Mouse (Mus musculus) limb, embryonic 14.5 days (tissue): ENCODE data around the gene Olfr199. TPM values are rescaled to one million over a fixed set of nuclear protein-coding genes. Genes with fewer than 3 reads are reported as not detected.
"Not testable (repeated sequence)": the region's sequence is repeated elsewhere in the genome, so short reads cannot be mapped to it uniquely, and the experiment has no call there.

Experiments
- ATAC-seq: fragments of 200-750 bp; cut with Nextera tagmentation; 2 replicates; pipeline ENCODE4 v1.8.0; 2017; ENCODE audit warnings: low read depth, moderate number of reproducible peaks, moderate TSS enrichment; ENCODE audit not compliant: low FRiP score
- DNase-seq: peaks from one replicate; pipeline ENCODE4 v3.0.0-alpha.2; 2015; ENCODE audit warnings: low spot score
- H3K27ac ChIP-seq: fragments of 300-500 bp; sonication (generic); replicated peaks from 2 replicates; pipeline ENCODE4 v1.5.1; 2014; ENCODE audit warnings: low read depth, mild to moderate bottlenecking, low read length, moderate library complexity, mixed read lengths
- H3K27me3 ChIP-seq: fragments of 300-500 bp; sonication (generic); 2 replicates; pipeline ENCODE4 v1.6.1; 2014; ENCODE audit warnings: low read length, mixed read lengths; ENCODE audit not compliant: control insufficient read depth, insufficient read depth
- H3K36me3 ChIP-seq: fragments of 300-500 bp; sonication (generic); 2 replicates; pipeline ENCODE4 v1.6.1; 2014; ENCODE audit warnings: mild to moderate bottlenecking, low read length, moderate library complexity, mixed read lengths; ENCODE audit not compliant: control insufficient read depth, insufficient read depth
- H3K4me1 ChIP-seq: fragments of 300-500 bp; sonication (generic); 2 replicates; pipeline ENCODE4 v1.6.1; 2014; ENCODE audit warnings: antibody characterized with exemption, low read length, mixed read lengths; ENCODE audit not compliant: control insufficient read depth, insufficient read depth
- H3K4me2 ChIP-seq: fragments of 300-500 bp; sonication (generic); replicated peaks from 2 replicates; pipeline ENCODE4 v1.6.1; 2014; ENCODE audit warnings: low read depth, mild to moderate bottlenecking, low read length, moderate library complexity; ENCODE audit not compliant: severe bottlenecking
- H3K4me3 ChIP-seq: fragments of 300-500 bp; sonication (generic); replicated peaks from 2 replicates; pipeline ENCODE4 v1.5.1; 2014; ENCODE audit warnings: low read length
- H3K9ac ChIP-seq: fragments of 300-500 bp; sonication (generic); 2 replicates; pipeline ENCODE4 v1.6.1; 2014; ENCODE audit warnings: mild to moderate bottlenecking, low read depth, low read length, moderate library complexity; ENCODE audit not compliant: severe bottlenecking
- H3K9me3 ChIP-seq: fragments of 300-500 bp; sonication (generic); 2 replicates; pipeline ENCODE4 v1.6.1; 2016; ENCODE audit warnings: low read length; ENCODE audit not compliant: control insufficient read depth
- POLR2A ChIP-seq: fragments of 200-500 bp; IDR thresholded peaks from 2 replicates; pipeline ENCODE4 v1.8.0; 2012; ENCODE audit warnings: inconsistent platforms, mild to moderate bottlenecking, moderate library complexity, borderline replicate concordance; ENCODE audit not compliant: insufficient read depth, insufficient read length; ENCODE audit errors: extremely low read depth
- WGBS: fragments of 180-500 bp; shearing (Covaris S2); extraction: QIAGEN DNeasy Blood & Tissue Kit; methylation state at CpG from one replicate; pipeline ENCODE4 v1.1.7; 2014; 5-methylcytosine and 5-hydroxymethylcytosine counted together
- polyA plus RNA-seq, 2 experiments: library from polyadenylated mRNA; depleted of rRNA in 1 of 2; stranded (reverse) in 1 of 2; unstranded in 1 of 2; fragments of >200 nt; fragmentation: Nextera tagmentation in 1 of 2; extraction: Ambion mirVana in 1 of 2; gene quantifications; 2 replicates each; pipeline versions ENCODE4 v1.2.1 to v1.2.3; 2012 to 2014

Olfr199 gene
- polyA plus RNA-seq (2012; rRNA removed) (not detected in 2 replicates), polyA plus RNA-seq (2014; fragmentation: Nextera tagmentation; extraction: Ambion mirVana) (not detected in 2 replicates)

DNA sequence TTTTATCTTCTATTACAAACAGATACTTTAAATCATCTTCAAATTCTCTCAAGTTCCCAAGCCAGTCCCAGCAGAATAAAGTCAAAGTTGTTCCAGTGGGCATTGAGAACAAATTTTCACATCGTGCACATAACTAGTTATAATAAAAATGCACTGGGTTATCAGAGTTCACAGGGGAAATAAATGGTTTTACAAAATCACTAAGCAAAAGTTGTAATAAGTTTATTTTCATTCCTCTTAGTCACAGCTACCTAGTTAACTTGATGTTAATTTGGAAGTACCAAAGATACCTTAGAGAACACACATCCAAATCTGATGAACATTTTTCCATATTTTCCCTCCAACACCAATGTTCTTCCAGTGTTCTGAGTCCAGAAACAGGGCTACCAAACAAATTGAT, at the start of gene Olfr199:
TSS of gene Olfr199 (minus strand) at position 101 of the 400 bp plus-strand sequence.
- not testable (repeated sequence) for ATAC-seq, H3K27me3 ChIP-seq, H3K27ac ChIP-seq, DNase-seq, H3K4me1 ChIP-seq, H3K4me3 ChIP-seq, H3K4me2 ChIP-seq, H3K9me3 ChIP-seq, H3K9ac ChIP-seq, H3K36me3 ChIP-seq
- 78% methylated on average over 1 of the region's 1 CpGs for WGBS

- not testable (repeated sequence) for H3K36me3 ChIP-seq, H3K9ac ChIP-seq, H3K4me3 ChIP-seq, DNase-seq, H3K9me3 ChIP-seq, H3K4me1 ChIP-seq, H3K27me3 ChIP-seq, ATAC-seq, H3K27ac ChIP-seq, H3K4me2 ChIP-seq
- 74% methylated on average over 4 of the region's 4 CpGs for WGBS
These were observed 49.5 kb upstream of the Olfr199 start for GRCm38 (mm10) chr16:59269097-59269496.

DNA sequence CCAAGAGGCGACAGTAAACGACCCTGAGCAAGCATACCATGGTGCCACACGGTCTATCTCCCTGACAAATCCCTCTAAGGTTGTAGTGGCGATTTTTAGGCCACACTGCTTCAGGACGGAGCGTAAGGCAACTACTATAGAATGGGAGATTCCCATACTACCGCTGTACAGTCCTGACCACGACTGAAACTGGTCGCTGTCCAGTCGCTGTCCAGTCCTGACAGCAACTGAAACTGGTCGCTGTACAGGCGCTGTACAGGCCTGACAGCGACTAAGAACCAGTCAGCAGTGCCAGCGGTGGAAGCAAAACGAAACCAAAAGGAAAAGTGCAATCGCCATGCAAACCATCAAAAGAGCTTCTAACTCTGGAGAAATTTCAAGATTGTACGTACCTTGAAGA, 30.1 kb upstream of the Olfr199 start:
- DNase-seq: no peak
- WGBS: 86% methylated on average over 17 of the region's 17 CpGs
- H3K4me1 ChIP-seq: no peaks in the 10 kb centered on the region
- H3K4me3 ChIP-seq: no peak overlapping the region
- H3K4me2 ChIP-seq: no peak overlapping the region
- H3K9ac ChIP-seq: no peak overlapping the region
- no peak overlapping the region for H3K27ac ChIP-seq
- no peak for TF ChIP-seq POLR2A
- no peaks in the 10 kb centered on the region for H3K9me3 ChIP-seq
- H3K36me3 ChIP-seq: no peaks in the 10 kb centered on the region
- H3K27me3 ChIP-seq: no peaks in the 10 kb centered on the region
- ATAC-seq: no peak

DNA sequence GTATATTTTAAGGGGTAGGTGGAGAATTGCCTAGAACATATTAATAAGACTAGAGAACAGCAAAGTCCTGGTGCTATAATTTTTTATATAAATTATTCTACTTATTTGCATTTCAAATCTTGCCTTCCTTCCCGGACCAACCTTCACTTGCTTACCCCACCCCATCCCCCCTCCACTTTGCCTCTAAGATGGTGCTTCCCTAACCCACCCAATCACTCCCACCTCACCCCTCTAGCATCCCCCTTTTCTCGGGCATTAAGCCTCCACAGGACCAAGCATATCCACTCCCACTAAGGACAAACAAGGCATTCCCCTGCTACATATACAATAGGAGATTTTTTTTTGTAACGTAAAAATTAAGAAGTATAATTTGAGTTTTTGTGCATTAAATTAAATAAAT, 1.7 kb downstream of the Olfr199 start:
- H3K4me1 ChIP-seq, H3K9me3 ChIP-seq, DNase-seq, H3K4me3 ChIP-seq, H3K36me3 ChIP-seq, H3K27ac ChIP-seq, H3K4me2 ChIP-seq, H3K9ac ChIP-seq, ATAC-seq, H3K27me3 ChIP-seq: not testable (repeated sequence)
- 77% methylated on average over 3 of the region's 3 CpGs for WGBS

DNA sequence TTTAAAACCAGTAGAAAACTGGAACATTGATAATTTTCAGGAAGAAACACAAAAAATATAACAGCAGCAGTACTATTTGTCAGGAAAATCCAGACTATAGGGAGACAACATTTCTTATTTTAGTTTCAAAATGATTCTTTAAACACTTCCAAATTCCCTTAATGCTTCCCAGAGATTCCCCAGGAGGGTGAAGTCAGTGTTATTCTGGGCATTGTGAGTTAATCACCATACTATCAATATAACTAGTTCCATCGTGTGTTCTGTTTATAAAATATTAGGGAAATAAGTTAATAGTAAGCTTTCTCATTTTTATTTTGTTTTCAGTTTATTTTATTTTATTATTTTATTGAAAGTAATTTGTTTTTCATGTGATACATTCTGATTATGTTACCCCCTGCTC, 16.1 kb downstream of the Olfr199 start, which contains the start of gene Olfr198:
TSS of gene Olfr198 (minus strand) at position 101 of the 400 bp plus-strand sequence.
- DNase-seq, H3K27me3 ChIP-seq, H3K4me1 ChIP-seq, H3K27ac ChIP-seq, H3K9me3 ChIP-seq, H3K4me2 ChIP-seq, H3K36me3 ChIP-seq, H3K9ac ChIP-seq, ATAC-seq, H3K4me3 ChIP-seq: not testable (repeated sequence)
- 76% methylated on average over 1 of the region's 1 CpGs for WGBS

GRCm38 (mm10) chr16:59170354-59170753, 49.2 kb downstream of the Olfr199 start, which contains the start of gene Olfr196:
Gene Olfr196 (minus strand): TSS chr16:59170454.
- TF ChIP-seq POLR2A: no peak
- H3K27ac ChIP-seq: no peak within 1 kb of the TSS
- DNase-seq (no peak), ATAC-seq (no peak)
- no peak within 1 kb of the TSS for H3K4me2 ChIP-seq
- no peaks in the 10 kb centered on the region for H3K27me3 ChIP-seq
- H3K4me3 ChIP-seq: no peak within 1 kb of the TSS
- no peaks in the 10 kb centered on the region for H3K9me3 ChIP-seq
- H3K9ac ChIP-seq: no peak within 1 kb of the TSS
- 72% methylated on average over 3 of the region's 3 CpGs for WGBS
- no peaks in the 10 kb centered on the region for H3K36me3 ChIP-seq
- H3K4me1 ChIP-seq: no peaks in the 10 kb centered on the region

Other genes with a start within 250 kb of the Olfr199 start
- gene Olfr183, start 224.4 kb downstream of the Olfr199 start, polyA plus RNA-seq (2012; rRNA removed): not detected in 2 replicates
- not detected in 2 replicates for gene Olfr183, start 224.4 kb downstream of the Olfr199 start, polyA plus RNA-seq (2014; fragmentation: Nextera tagmentation; extraction: Ambion mirVana)
- gene Olfr186, start 189.5 kb downstream of the Olfr199 start, polyA plus RNA-seq (2012; rRNA removed): not detected in 2 replicates
- gene Olfr186, start 189.5 kb downstream of the Olfr199 start, polyA plus RNA-seq (2014; fragmentation: Nextera tagmentation; extraction: Ambion mirVana): not detected in 2 replicates
- not detected in 2 replicates for gene Olfr187, start 180.0 kb downstream of the Olfr199 start, polyA plus RNA-seq (2012; rRNA removed)
- not detected in 2 replicates for gene Olfr187, start 180.0 kb downstream of the Olfr199 start, polyA plus RNA-seq (2014; fragmentation: Nextera tagmentation; extraction: Ambion mirVana)
- not detected in 2 replicates for gene Olfr190, start 141.8 kb downstream of the Olfr199 start, polyA plus RNA-seq (2012; rRNA removed)
- not detected in 2 replicates for gene Olfr190, start 141.8 kb downstream of the Olfr199 start, polyA plus RNA-seq (2014; fragmentation: Nextera tagmentation; extraction: Ambion mirVana)
- gene Olfr191, start 129.9 kb downstream of the Olfr199 start, polyA plus RNA-seq (2012; rRNA removed): not detected in 2 replicates
- not detected in 2 replicates for gene Olfr191, start 129.9 kb downstream of the Olfr199 start, polyA plus RNA-seq (2014; fragmentation: Nextera tagmentation; extraction: Ambion mirVana)
- gene Olfr193, start 107.9 kb downstream of the Olfr199 start, polyA plus RNA-seq (2012; rRNA removed): not detected in 2 replicates
- not detected in 2 replicates for gene Olfr193, start 107.9 kb downstream of the Olfr199 start, polyA plus RNA-seq (2014; fragmentation: Nextera tagmentation; extraction: Ambion mirVana)
- not detected in 2 replicates for gene Olfr194, start 98.7 kb downstream of the Olfr199 start, polyA plus RNA-seq (2012; rRNA removed)
- not detected in 2 replicates for gene Olfr194, start 98.7 kb downstream of the Olfr199 start, polyA plus RNA-seq (2014; fragmentation: Nextera tagmentation; extraction: Ambion mirVana)
- not detected in 2 replicates for gene Olfr195, start 72.7 kb downstream of the Olfr199 start, polyA plus RNA-seq (2012; rRNA removed)
- not detected in 2 replicates for gene Olfr195, start 72.7 kb downstream of the Olfr199 start, polyA plus RNA-seq (2014; fragmentation: Nextera tagmentation; extraction: Ambion mirVana)
- not detected in 2 replicates for gene Olfr196, start 49.3 kb downstream of the Olfr199 start, polyA plus RNA-seq (2012; rRNA removed)
- gene Olfr196, start 49.3 kb downstream of the Olfr199 start, polyA plus RNA-seq (2014; fragmentation: Nextera tagmentation; extraction: Ambion mirVana): not detected in 2 replicates
- not detected in 2 replicates for gene Olfr198, start 16.2 kb downstream of the Olfr199 start, polyA plus RNA-seq (2012; rRNA removed)
- gene Olfr198, start 16.2 kb downstream of the Olfr199 start, polyA plus RNA-seq (2014; fragmentation: Nextera tagmentation; extraction: Ambion mirVana): not detected in 2 replicates
- gene Olfr201, start 52.9 kb upstream of the Olfr199 start, polyA plus RNA-seq (2012; rRNA removed): not detected in 2 replicates
- gene Olfr201, start 52.9 kb upstream of the Olfr199 start, polyA plus RNA-seq (2014; fragmentation: Nextera tagmentation; extraction: Ambion mirVana): not detected in 2 replicates
- gene Olfr202, start 67.0 kb upstream of the Olfr199 start, polyA plus RNA-seq (2012; rRNA removed): not detected in 2 replicates
- gene Olfr202, start 67.0 kb upstream of the Olfr199 start, polyA plus RNA-seq (2014; fragmentation: Nextera tagmentation; extraction: Ambion mirVana): not detected in 2 replicates
- gene Olfr203, start 79.1 kb upstream of the Olfr199 start, polyA plus RNA-seq (2012; rRNA removed): not detected in 2 replicates
- gene Olfr203, start 79.1 kb upstream of the Olfr199 start, polyA plus RNA-seq (2014; fragmentation: Nextera tagmentation; extraction: Ambion mirVana): not detected in 2 replicates
- not detected in 2 replicates for gene Olfr204, start 98.5 kb upstream of the Olfr199 start, polyA plus RNA-seq (2012; rRNA removed)
- gene Olfr204, start 98.5 kb upstream of the Olfr199 start, polyA plus RNA-seq (2014; fragmentation: Nextera tagmentation; extraction: Ambion mirVana): not detected in 2 replicates
- gene Olfr205, start 111.4 kb upstream of the Olfr199 start, polyA plus RNA-seq (2012; rRNA removed): not detected in 2 replicates
- not detected in 2 replicates for gene Olfr205, start 111.4 kb upstream of the Olfr199 start, polyA plus RNA-seq (2014; fragmentation: Nextera tagmentation; extraction: Ambion mirVana)
- gene Olfr206, start 129.5 kb upstream of the Olfr199 start, polyA plus RNA-seq (2012; rRNA removed): not detected in 2 replicates
- gene Olfr206, start 129.5 kb upstream of the Olfr199 start, polyA plus RNA-seq (2014; fragmentation: Nextera tagmentation; extraction: Ambion mirVana): not detected in 2 replicates
- not detected in 2 replicates for gene Olfr209, start 144.2 kb upstream of the Olfr199 start, polyA plus RNA-seq (2012; rRNA removed)
- gene Olfr209, start 144.2 kb upstream of the Olfr199 start, polyA plus RNA-seq (2014; fragmentation: Nextera tagmentation; extraction: Ambion mirVana): not detected in 2 replicates
- 0.01 and 0.06 TPM in 2 replicates for gene Gabrr3, start 187.6 kb upstream of the Olfr199 start, polyA plus RNA-seq (2012; rRNA removed)
- 0.07 TPM in 1 of 2 replicates, not detected in the other for gene Gabrr3, start 187.6 kb upstream of the Olfr199 start, polyA plus RNA-seq (2014; fragmentation: Nextera tagmentation; extraction: Ambion mirVana)